Mouse (Mus musculus): ENCODE data around the gene Zw10. TPM values are rescaled to one million over a fixed set of nuclear protein-coding genes. Genes with fewer than 3 reads are reported as not detected.

Gene Zw10
- polyA plus RNA-seq, 2 experiments = 18.1 to 22.7 TPM

GRCm38 (mm10) chr9:49081107-49081506, 25.7 kb downstream of the Zw10 start, which contains the start of gene Tmprss5:
Gene Tmprss5 (plus strand): TSS chr9:49081260.
- H3K4me3 ChIP-seq (ENCODE audit: insufficient read depth in 1 of 2, low read depth in 2 of 2, low read length in 2 of 2) = no peak within 1 kb of the TSS
- 68% methylated on average over 5 of the region's 5 CpGs for WGBS (ENCODE audit: insufficient replicate concordance)
- no peaks in the 10 kb centered on the region for H3K4me1 ChIP-seq (replicated peaks; ENCODE audit: control insufficient read depth in 2 of 2, insufficient read depth in 2 of 2, low read length in 1 of 2)
- ATAC-seq (ENCODE audit: insufficient read depth) = no peak
- H3K9me3 ChIP-seq (ENCODE audit: control insufficient read depth, low read length) = no peaks in the 10 kb centered on the region
- no peak within 1 kb of the TSS for H3K9ac ChIP-seq (replicated peaks)
- no peak for TF ChIP-seq CTCF (IDR thresholded peaks at IDR 0.05; ENCODE audit: low read depth)
- no peak for TF ChIP-seq EP300 (IDR thresholded peaks at IDR 0.05; ENCODE audit: low read depth)
- DNase-seq (ENCODE audit: low read depth in 3 of 3, low spot score in 3 of 3) = no peak
- H3K27ac ChIP-seq = no peak within 1 kb of the TSS
- no peaks in the 10 kb centered on the region for H3K27me3 ChIP-seq (ENCODE audit: control insufficient read depth, insufficient read depth, low read length)
- H3K36me3 ChIP-seq (replicated peaks; ENCODE audit: control insufficient read depth, insufficient read depth, low read depth) = peaks cover 25% of the 10 kb centered on the region
- no peak within 1 kb of the TSS for H3K4me2 ChIP-seq (ENCODE audit: low read depth)

GRCm38 (mm10) chr9:49081561-49081960, 26.1 kb downstream of the Zw10 start:
- Histone ChIP-seq H3K4me1 (replicated peaks; ENCODE audit: control insufficient read depth in 2 of 2, insufficient read depth in 2 of 2, low read length in 1 of 2) (no peaks in the 10 kb centered on the region), H3K4me2 (ENCODE audit: low read depth) (no peak overlapping the region), H3K9me3 (ENCODE audit: control insufficient read depth, low read length) (no peaks in the 10 kb centered on the region), H3K4me3 (ENCODE audit: insufficient read depth in 1 of 2, low read depth in 2 of 2, low read length in 2 of 2) (no peak overlapping the region), H3K36me3 (replicated peaks; ENCODE audit: control insufficient read depth, insufficient read depth, low read depth) (peaks cover 25% of the 10 kb centered on the region), H3K27ac (no peak overlapping the region), H3K9ac (replicated peaks) (no peak overlapping the region), H3K27me3 (ENCODE audit: control insufficient read depth, insufficient read depth, low read length) (no peaks in the 10 kb centered on the region)
- no peak for TF ChIP-seq EP300 (IDR thresholded peaks at IDR 0.05; ENCODE audit: low read depth)
- peak; percentile 74 for TF ChIP-seq CTCF (IDR thresholded peaks at IDR 0.05; ENCODE audit: low read depth)
- WGBS (ENCODE audit: insufficient replicate concordance) = 33% methylated on average over 4 of the region's 4 CpGs
- no peak for ATAC-seq (ENCODE audit: insufficient read depth)
- DNase-seq (ENCODE audit: low read depth in 3 of 3, low spot score in 3 of 3) = no peak

- TF ChIP-seq CTCF (IDR thresholded peaks at IDR 0.05; ENCODE audit: low read depth) = no peak
- TF ChIP-seq EP300 (IDR thresholded peaks at IDR 0.05; ENCODE audit: low read depth) = no peak
- ATAC-seq (ENCODE audit: insufficient read depth) (no peak), DNase-seq (ENCODE audit: low read depth in 3 of 3, low spot score in 3 of 3) (no peak)
- Histone ChIP-seq H3K9me3 (ENCODE audit: control insufficient read depth, low read length) (no peaks in the 10 kb centered on the region), H3K4me2 (ENCODE audit: low read depth) (no peak overlapping the region), H3K4me1 (replicated peaks; ENCODE audit: control insufficient read depth in 2 of 2, insufficient read depth in 2 of 2, low read length in 1 of 2) (no peaks in the 10 kb centered on the region), H3K27me3 (ENCODE audit: control insufficient read depth, insufficient read depth, low read length) (no peaks in the 10 kb centered on the region), H3K27ac (no peak overlapping the region), H3K9ac (replicated peaks) (no peak overlapping the region), H3K4me3 (ENCODE audit: insufficient read depth in 1 of 2, low read depth in 2 of 2, low read length in 2 of 2) (no peak overlapping the region), H3K36me3 (replicated peaks; ENCODE audit: control insufficient read depth, insufficient read depth, low read depth) (no peaks in the 10 kb centered on the region)
- WGBS (ENCODE audit: insufficient replicate concordance) = 73% methylated on average over 11 of the region's 11 CpGs
Measured at GRCm38 (mm10) chr9:49087317-49087716, 31.9 kb downstream of the Zw10 start.

- H3K4me1 ChIP-seq (replicated peaks; ENCODE audit: control insufficient read depth in 2 of 2, insufficient read depth in 2 of 2, low read length in 1 of 2) = peaks cover 6 to 7% of the 10 kb centered on the region in 2 experiments; a peak in 1 of 4 replicates
- H3K9me3 ChIP-seq (ENCODE audit: control insufficient read depth, low read length) = no peaks in the 10 kb centered on the region
- H3K27me3 ChIP-seq (ENCODE audit: control insufficient read depth, insufficient read depth, low read length) = no peaks in the 10 kb centered on the region
- ATAC-seq (ENCODE audit: insufficient read depth) (no peak), DNase-seq (ENCODE audit: low read depth in 3 of 3, low spot score in 3 of 3) (no peak)
- H3K4me3 ChIP-seq (ENCODE audit: insufficient read depth in 1 of 2, low read depth in 2 of 2, low read length in 2 of 2) = no peak overlapping the region
- H3K36me3 ChIP-seq (replicated peaks; ENCODE audit: control insufficient read depth, insufficient read depth, low read depth) = no peaks in the 10 kb centered on the region
- no peak overlapping the region for H3K4me2 ChIP-seq (ENCODE audit: low read depth)
- TF ChIP-seq EP300 (IDR thresholded peaks at IDR 0.05; ENCODE audit: low read depth) (no peak), CTCF (IDR thresholded peaks at IDR 0.05; ENCODE audit: low read depth) (no peak)
- H3K27ac ChIP-seq = no peak overlapping the region
- 79% methylated on average over 3 of the region's 3 CpGs for WGBS (ENCODE audit: insufficient replicate concordance)
- no peak overlapping the region for H3K9ac ChIP-seq (replicated peaks)
Measured at GRCm38 (mm10) chr9:49098871-49099270, 43.5 kb downstream of the Zw10 start.

- H3K4me3 ChIP-seq (ENCODE audit: insufficient read depth in 1 of 2, low read depth in 2 of 2, low read length in 2 of 2) = no peak overlapping the region
- WGBS (ENCODE audit: insufficient replicate concordance) = 38% methylated on average over 1 of the region's 1 CpGs
- no peaks in the 10 kb centered on the region for H3K9me3 ChIP-seq (ENCODE audit: control insufficient read depth, low read length)
- no peaks in the 10 kb centered on the region for H3K4me1 ChIP-seq (replicated peaks; ENCODE audit: control insufficient read depth in 2 of 2, insufficient read depth in 2 of 2, low read length in 1 of 2)
- no peak overlapping the region for H3K27ac ChIP-seq
- H3K36me3 ChIP-seq (replicated peaks; ENCODE audit: control insufficient read depth, insufficient read depth, low read depth) = no peaks in the 10 kb centered on the region
- TF ChIP-seq EP300 (IDR thresholded peaks at IDR 0.05; ENCODE audit: low read depth) (no peak), CTCF (IDR thresholded peaks at IDR 0.05; ENCODE audit: low read depth) (no peak)
- no peaks in the 10 kb centered on the region for H3K27me3 ChIP-seq (ENCODE audit: control insufficient read depth, insufficient read depth, low read length)
- no peak for ATAC-seq (ENCODE audit: insufficient read depth)
- no peak overlapping the region for H3K9ac ChIP-seq (replicated peaks)
- no peak overlapping the region for H3K4me2 ChIP-seq (ENCODE audit: low read depth)
- no peak for DNase-seq (ENCODE audit: low read depth in 3 of 3, low spot score in 3 of 3)
Measured at GRCm38 (mm10) chr9:49102328-49102727, 46.9 kb downstream of the Zw10 start.

All from liver, embryonic 14.5 days (tissue).